Mouse (Mus musculus) thymus, postnatal 0 days (tissue): ENCODE results near the gene Adgrb2. TPM values are rescaled to one million over a fixed set of nuclear protein-coding genes. Genes with fewer than 3 reads are reported as not detected.
A peak's percentile ranks its signal among the peaks of the same experiment; 100 is the strongest.

Source experiments
- DNase-seq: peaks from one replicate; pipeline ENCODE4 v3.0.0-alpha.2; 2015; ENCODE audit warnings: low spot score
- polyA plus RNA-seq: library from polyadenylated mRNA; unstranded; fragments of >200 nt; fragmentation: Nextera tagmentation; extraction: Ambion mirVana; gene quantifications from 2 replicates; pipeline ENCODE4 v1.2.1, GENCODE M21; 2015

Adgrb2 gene
- polyA plus RNA-seq, result 0.17 and 0.36 TPM in 2 replicates

GRCm38 (mm10) chr4:129984421-129985061 is at the start of gene Adgrb2:
Gene Adgrb2, plus strand, starts transcription at chr4:129984870.
- peak; percentile 13 for DNase-seq

- DNase-seq, result no peak
Observed at GRCm38 (mm10) chr4:129951359-129951821, 33.3 kb upstream of the Adgrb2 start.

GRCm38 (mm10) chr4:129952241-129952810 is 32.3 kb upstream of the Adgrb2 start:
- no peak for DNase-seq

GRCm38 (mm10) chr4:129954527-129954926 is 30.1 kb upstream of the Adgrb2 start:
- DNase-seq, result no peak

GRCm38 (mm10) chr4:129960180-129960944 is 24.3 kb upstream of the Adgrb2 start:
- DNase-seq, result peak; percentile 48

GRCm38 (mm10) chr4:129965294-129965693 is 19.4 kb upstream of the Adgrb2 start:
- DNase-seq, result no peak

GRCm38 (mm10) chr4:129966201-129966600 is 18.5 kb upstream of the Adgrb2 start:
- no peak for DNase-seq

- no peak for DNase-seq
Observed at GRCm38 (mm10) chr4:129967024-129968014, 17.4 kb upstream of the Adgrb2 start.

- DNase-seq, result no peak
Observed at GRCm38 (mm10) chr4:129970168-129970567, 14.5 kb upstream of the Adgrb2 start.

- DNase-seq, result no peak
Observed at GRCm38 (mm10) chr4:129970861-129971260, 13.8 kb upstream of the Adgrb2 start.

GRCm38 (mm10) chr4:129971989-129972388 is 12.7 kb upstream of the Adgrb2 start:
- DNase-seq, result no peak

GRCm38 (mm10) chr4:129974285-129974684 is 10.4 kb upstream of the Adgrb2 start:
- DNase-seq, result no peak

- peak; percentile 25 for DNase-seq
Observed at GRCm38 (mm10) chr4:129977256-129977655, 7.4 kb upstream of the Adgrb2 start.

GRCm38 (mm10) chr4:129978227-129978626 is 6.4 kb upstream of the Adgrb2 start:
- no peak for DNase-seq

GRCm38 (mm10) chr4:129978930-129979329 is 5.7 kb upstream of the Adgrb2 start:
- no peak for DNase-seq

- DNase-seq, result no peak
Observed at GRCm38 (mm10) chr4:129981657-129982056, 3.0 kb upstream of the Adgrb2 start.

- DNase-seq, result no peak
Observed at GRCm38 (mm10) chr4:129983046-129983445, 1.6 kb upstream of the Adgrb2 start.

- peak; percentile 21 for DNase-seq
Observed at GRCm38 (mm10) chr4:129983764-129984420, 778 bp upstream of the Adgrb2 start.

- DNase-seq, result no peak
Observed at GRCm38 (mm10) chr4:129985161-129985670, 546 bp downstream of the Adgrb2 start.
